Comparison of ENCODE assay signal across 19 mouse cellular contexts in the genomic region with DNA sequence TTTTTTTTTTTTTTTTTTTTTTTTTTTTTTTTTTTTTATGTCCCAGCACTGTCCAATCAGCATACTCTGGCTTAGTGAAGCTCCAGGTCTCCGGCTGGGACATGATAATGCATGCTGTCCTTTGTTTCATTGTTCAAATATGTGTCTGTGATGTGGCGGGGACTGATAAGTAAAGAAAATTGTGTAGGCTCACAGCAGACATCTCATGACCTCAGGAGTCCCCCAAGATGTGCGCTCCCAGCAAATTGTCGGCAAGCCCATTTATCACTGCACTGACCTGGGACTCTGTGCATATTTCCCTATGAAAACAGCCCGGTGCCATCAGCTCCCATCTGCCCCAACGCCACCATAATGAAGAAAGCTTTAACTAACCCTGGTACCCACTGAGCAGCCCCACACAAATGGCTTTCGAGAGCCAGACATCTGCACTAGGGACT.
DNase-seq lines count a peak whose midpoint lies in the region; ATAC-seq and TF ChIP-seq lines count a peak whose summit lies in the region.
"Had no signal": no experiment of that assay in that cellular context is flagged by ENCODE, and none has a peak within 500 bp of the region (broad histone marks: within the 10 kb centered on the region; RNA-seq: fewer than 3 reads in every experiment).

No protein-coding gene starts in this region.

- no peak overlapping the region for H3K27ac ChIP-seq in cerebellum, adult 2 months (ENCODE audit: insufficient read depth, low read length)
- H3K27ac ChIP-seq in hindbrain, postnatal 0 days, result no peak overlapping the region
- H3K27ac ChIP-seq in midbrain, embryonic 15.5 days, result peak overlapping the region; percentile 59; the same call in 1 of the 2 replicates
- H3K27ac ChIP-seq in embryonic facial prominence, embryonic 10.5 days (replicated peaks), result no peak overlapping the region
- H3K27ac ChIP-seq: embryonic facial prominence, embryonic 13.5 days; left cerebral cortex, adult 2 months; liver, embryonic 15.5 days had no signal

- no peak overlapping the region for H3K4me3 ChIP-seq in cerebellum, adult 2 months (replicated peaks; ENCODE audit: insufficient read depth, low read depth, low read length)
- H3K4me3 ChIP-seq in hindbrain, postnatal 0 days (ENCODE audit: low read length), result no peak overlapping the region
- no peak overlapping the region for H3K4me3 ChIP-seq in midbrain, embryonic 15.5 days
- no peak overlapping the region for H3K4me3 ChIP-seq in embryonic facial prominence, embryonic 10.5 days
- H3K4me3 ChIP-seq: embryonic facial prominence, embryonic 13.5 days; left cerebral cortex, adult 2 months; liver, embryonic 15.5 days; megakaryocyte, embryonic 14.5 days had no signal

- H3K36me3 ChIP-seq in hindbrain, postnatal 0 days (ENCODE audit: insufficient read depth, low read length), result no peaks in the 10 kb centered on the region
- no peaks in the 10 kb centered on the region for H3K36me3 ChIP-seq in midbrain, embryonic 15.5 days (replicated peaks)
- H3K36me3 ChIP-seq in embryonic facial prominence, embryonic 10.5 days (replicated peaks), result no peaks in the 10 kb centered on the region
- H3K36me3 ChIP-seq: embryonic facial prominence, embryonic 13.5 days; liver, embryonic 15.5 days had no signal

- 0 out of 2 replicates have a peak, but pooled peaks have one; percentile 19 for ATAC-seq in hindbrain, postnatal 0 days
- ATAC-seq in midbrain, embryonic 15.5 days (replicated peaks), result 0 out of 2 replicates have a peak, but pooled peaks have one; percentile 46

- DNase-seq in cerebellum, postnatal 10 days, result peak; percentile 58 to 71
- DNase-seq in cerebellum, adult 2 months, result no peak
- DNase-seq in brain, embryonic 14.5 days (ENCODE audit: low read depth), result peak; percentile 67
- no peak for DNase-seq in hindbrain, postnatal 0 days (ENCODE audit: low spot score)
- DNase-seq in embryonic facial prominence, embryonic 10.5 days (ENCODE audit: low spot score), result no peak
- DNase-seq in urinary bladder, postnatal 25 days (ENCODE audit: low spot score), result no peak
- DNase-seq in kidney, adult 8-10 months, result no peak
- DNase-seq: adrenal gland, postnatal 14 days; cerebellum, adult 18-20 months; heart, adult 18-20 months; kidney, adult 11 months; lung, postnatal 10 days; retina, postnatal 1 day; thymus, postnatal 4 days had no signal

- no peak for TF ChIP-seq CTCF in cerebellum, adult 2 months (IDR thresholded peaks at IDR 0.05; ENCODE audit: borderline replicate concordance, insufficient read depth, low read depth, low read length)
- no peak for TF ChIP-seq CTCF in brain, embryonic 14.5 days (IDR thresholded peaks at IDR 0.05; ENCODE audit: borderline replicate concordance, extremely low read depth, insufficient read depth, insufficient read length)
- no peak for TF ChIP-seq CTCF in hindbrain, postnatal 0 days (IDR thresholded peaks at IDR 0.05; ENCODE audit: low read depth)

- no peak overlapping the region for H3K4me2 ChIP-seq in hindbrain, postnatal 0 days (ENCODE audit: low read depth, low read length)
- no peak overlapping the region for H3K4me2 ChIP-seq in midbrain, embryonic 15.5 days
- H3K4me2 ChIP-seq: embryonic facial prominence, embryonic 13.5 days; liver, embryonic 15.5 days had no signal

- no peaks in the 10 kb centered on the region for H3K9me3 ChIP-seq in hindbrain, postnatal 0 days (ENCODE audit: low read length)
- H3K9me3 ChIP-seq in midbrain, embryonic 15.5 days, result no peaks in the 10 kb centered on the region
- no peaks in the 10 kb centered on the region for H3K9me3 ChIP-seq in embryonic facial prominence, embryonic 10.5 days
- H3K9me3 ChIP-seq: embryonic facial prominence, embryonic 13.5 days; liver, embryonic 15.5 days; megakaryocyte, embryonic 14.5 days had no signal

- 56% methylated on average over 7 of the region's 7 CpGs for WGBS in cerebellum, adult 2 months
- WGBS in hindbrain, postnatal 0 days, result 32% methylated on average over 7 of the region's 7 CpGs
- WGBS in midbrain, embryonic 15.5 days, result 24% methylated on average over 7 of the region's 7 CpGs
- WGBS in embryonic facial prominence, embryonic 10.5 days, result 79% methylated on average over 7 of the region's 7 CpGs

- H3K4me1 ChIP-seq in cerebellum, adult 2 months (ENCODE audit: control insufficient read depth, insufficient read depth, low read length), result peaks cover 41% of the 10 kb centered on the region
- peaks cover 12% of the 10 kb centered on the region for H3K4me1 ChIP-seq in hindbrain, postnatal 0 days (ENCODE audit: insufficient read depth, low read length)
- H3K4me1 ChIP-seq in midbrain, embryonic 15.5 days, result peaks cover 35% of the 10 kb centered on the region
- H3K4me1 ChIP-seq in embryonic facial prominence, embryonic 10.5 days, result peaks cover 12% of the 10 kb centered on the region
- H3K4me1 ChIP-seq: embryonic facial prominence, embryonic 13.5 days; liver, embryonic 15.5 days; megakaryocyte, embryonic 14.5 days had no signal

- no peaks in the 10 kb centered on the region for H3K27me3 ChIP-seq in cerebellum, adult 2 months (ENCODE audit: control insufficient read depth, insufficient read depth, low read length)
- H3K27me3 ChIP-seq in hindbrain, postnatal 0 days (ENCODE audit: insufficient read depth, low read length), result no peaks in the 10 kb centered on the region
- H3K27me3 ChIP-seq in midbrain, embryonic 15.5 days (replicated peaks), result no peaks in the 10 kb centered on the region
- H3K27me3 ChIP-seq in embryonic facial prominence, embryonic 10.5 days (replicated peaks; ENCODE audit: low read depth, poor library complexity, severe bottlenecking), result no peaks in the 10 kb centered on the region; the same call in none of the 2 replicates

- H3K9ac ChIP-seq in hindbrain, postnatal 0 days (replicated peaks; ENCODE audit: low read length), result no peak overlapping the region
- no peak overlapping the region for H3K9ac ChIP-seq in midbrain, embryonic 15.5 days
- H3K9ac ChIP-seq: embryonic facial prominence, embryonic 13.5 days; liver, embryonic 15.5 days had no signal

- TF ChIP-seq POLR2A in cerebellum, adult 2 months (IDR thresholded peaks at IDR 0.05; ENCODE audit: borderline replicate concordance, insufficient read depth, low read length), result no peak
- no peak for TF ChIP-seq POLR2A in brain, embryonic 14.5 days (IDR thresholded peaks at IDR 0.05; ENCODE audit: borderline replicate concordance, extremely low read depth, insufficient read depth, insufficient read length, poor library complexity, severe bottlenecking)

Comparison
In these comparisons a context has a peak if more than half of its experiments do, and no peak if none do; other contexts are left out.
1. DNase-seq: peak in cerebellum, postnatal 10 days (2 of 2) and brain, embryonic 14.5 days (single experiment); none in cerebellum, adult 2 months (0 of 2), hindbrain, postnatal 0 days (single experiment), embryonic facial prominence, embryonic 10.5 days (single experiment), urinary bladder, postnatal 25 days (single experiment) and kidney, adult 8-10 months (0 of 2).